Mouse (Mus musculus) c-Kit-positive CD71-positive TER-119-positive erythroid progenitor cells, embryonic 14.5 days (primary cell): ENCODE measurements at regions not wholly inside any gene's neighbourhood (a gene's known extent, or its start where the extent isn't known, plus 50 kb on each side); places are given as distances from the start of the nearest gene placed in this dataset.

Source experiments
- DNase-seq: peaks from one replicate; pipeline ENCODE4 v3.0.0-alpha.2; 2013; ENCODE audit warnings: low spot score

DNA sequence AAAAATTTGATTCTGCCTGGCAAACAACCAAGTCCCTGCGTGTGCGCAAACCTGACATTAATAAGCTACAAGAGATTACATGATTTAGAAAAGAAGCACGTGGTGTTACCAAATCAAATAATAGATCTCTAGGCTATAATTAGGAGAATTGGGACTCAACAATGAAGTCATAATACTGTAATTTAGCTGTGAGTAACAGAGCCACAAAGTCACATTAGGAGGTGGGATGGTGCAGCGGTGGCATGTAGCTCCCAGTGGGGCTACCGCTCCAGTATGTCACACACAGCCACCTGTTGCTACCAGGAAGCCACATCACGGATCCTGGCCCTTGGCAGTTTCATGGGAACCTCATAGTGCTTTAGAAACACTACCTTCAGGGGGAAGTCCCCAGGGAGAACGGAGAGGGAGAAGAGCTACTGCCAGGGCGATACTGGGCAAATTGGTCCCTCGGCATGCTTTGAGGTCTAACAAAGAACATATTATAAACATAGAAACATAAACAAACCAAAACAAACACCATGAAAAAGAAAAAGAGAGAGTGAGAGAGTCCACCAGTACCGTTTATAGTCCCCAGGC, 551.2 kb downstream of the Insc start:
- DNase-seq = no peak

DNA sequence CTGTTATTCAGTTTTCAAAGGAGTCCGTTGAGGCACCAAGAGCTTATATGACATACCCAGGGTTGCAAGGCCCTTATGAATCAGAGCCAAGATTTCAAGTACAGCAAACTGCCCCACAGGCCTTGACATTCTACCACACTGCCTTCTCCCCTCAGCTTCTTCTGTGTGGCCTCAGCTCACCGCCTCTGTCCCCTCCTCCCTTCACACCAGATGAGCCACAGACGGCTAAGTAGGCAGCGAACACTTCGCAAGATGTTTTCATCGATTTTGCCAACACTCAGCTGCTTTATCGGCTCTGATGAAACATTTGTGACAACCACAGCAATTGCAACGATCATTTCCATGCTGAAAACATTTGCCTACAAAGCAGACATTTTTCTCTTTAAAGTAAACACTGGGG, 556.7 kb downstream of the Insc start:
- DNase-seq = no peak

DNA sequence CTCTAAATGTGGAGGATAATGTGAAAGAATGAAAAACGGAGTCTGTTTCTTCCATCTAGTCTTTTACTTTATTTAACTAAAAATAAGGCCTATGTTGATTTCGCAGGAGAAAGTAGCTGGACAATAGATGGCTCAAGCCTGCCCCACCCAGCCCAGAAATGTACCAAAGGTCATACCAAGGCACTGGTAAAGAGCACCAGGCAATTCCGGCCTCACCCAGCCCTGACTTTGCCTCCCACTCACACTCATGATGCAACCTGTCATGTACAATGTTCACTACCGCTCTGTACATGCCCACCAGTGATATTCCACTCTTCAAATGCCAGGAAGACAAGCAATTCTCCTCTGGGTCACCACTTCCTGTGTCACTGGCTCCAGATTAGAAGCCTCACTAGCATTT, 564.9 kb downstream of the Insc start:
- DNase-seq = no peak

DNA sequence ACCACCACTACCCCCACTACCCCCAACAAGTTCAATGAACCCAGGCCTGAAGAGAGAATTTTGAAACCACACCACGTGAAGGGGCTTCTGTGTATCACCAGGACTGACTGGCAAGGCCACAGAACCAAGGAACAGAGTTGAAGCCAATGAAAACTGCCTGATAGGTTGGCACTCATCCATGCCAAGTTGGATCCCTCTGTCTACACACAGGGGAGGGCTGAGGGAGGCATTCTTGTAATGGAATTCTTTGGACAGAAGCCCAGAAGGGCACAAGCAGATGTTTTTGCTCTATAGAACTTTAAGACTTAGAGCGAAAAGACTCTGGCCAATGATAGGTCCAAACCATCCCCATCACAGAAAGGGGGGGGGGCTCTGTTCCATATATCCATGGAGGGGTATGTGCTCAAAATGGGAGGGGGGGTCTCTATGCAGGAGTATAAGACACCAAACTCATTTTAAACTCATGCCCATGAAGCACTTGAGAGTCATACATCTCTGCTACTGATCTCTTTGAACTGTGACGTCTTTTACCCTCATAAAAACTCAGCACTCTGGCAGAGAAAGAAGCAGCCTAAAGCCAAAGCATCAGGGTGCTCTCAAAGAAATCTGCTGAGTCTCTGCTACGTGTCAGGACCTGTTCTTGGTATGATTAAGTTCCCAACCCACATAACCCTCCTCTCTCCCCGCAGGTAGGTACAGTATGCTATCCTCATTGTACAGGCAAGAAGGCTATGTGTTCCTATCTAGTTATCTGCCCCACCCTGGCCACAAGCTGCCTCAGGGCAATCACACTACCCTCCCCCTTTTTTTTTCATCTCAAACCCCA, 567.1 kb downstream of the Insc start:
- no peak for DNase-seq

DNA sequence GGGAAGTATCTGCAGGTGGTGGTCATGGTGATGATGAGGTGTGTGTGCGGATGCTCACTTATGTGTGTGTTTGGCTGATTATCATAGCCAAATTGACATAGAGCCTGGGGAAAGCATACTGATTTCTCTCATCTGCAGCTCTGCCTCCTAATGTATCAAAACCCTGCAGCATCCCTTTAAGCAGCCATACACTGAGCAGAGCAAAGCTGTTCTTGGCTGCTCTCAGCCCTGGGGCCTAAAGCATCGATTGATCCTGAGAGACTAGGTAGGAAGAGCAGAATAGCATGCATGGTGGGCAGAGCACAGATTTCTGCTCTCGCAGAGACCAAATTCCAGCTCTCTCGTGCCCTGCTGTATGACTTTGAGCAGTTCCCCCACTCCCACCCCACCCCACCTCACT, 576.0 kb downstream of the Insc start:
- no peak for DNase-seq

DNA sequence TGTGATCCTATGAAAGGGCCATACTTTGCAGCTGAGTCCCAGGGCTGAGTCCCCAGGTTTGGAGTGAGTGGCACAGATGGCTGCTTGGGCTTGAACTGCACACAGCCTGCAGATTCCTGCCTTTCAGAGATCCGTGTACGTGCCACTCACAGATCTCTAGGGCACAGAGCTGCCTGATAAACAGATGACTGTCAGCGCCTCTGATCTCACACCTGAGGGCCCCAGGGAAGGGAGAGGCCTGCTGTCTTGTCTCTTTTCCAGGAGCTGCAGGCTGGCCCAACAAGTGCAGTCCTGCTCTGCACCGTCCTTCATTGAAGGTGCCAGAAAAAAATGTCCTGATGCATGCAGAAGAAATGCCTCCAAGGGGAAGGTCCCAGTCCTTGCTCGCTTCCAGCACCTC, 579.5 kb downstream of the Insc start:
- no peak for DNase-seq

DNA sequence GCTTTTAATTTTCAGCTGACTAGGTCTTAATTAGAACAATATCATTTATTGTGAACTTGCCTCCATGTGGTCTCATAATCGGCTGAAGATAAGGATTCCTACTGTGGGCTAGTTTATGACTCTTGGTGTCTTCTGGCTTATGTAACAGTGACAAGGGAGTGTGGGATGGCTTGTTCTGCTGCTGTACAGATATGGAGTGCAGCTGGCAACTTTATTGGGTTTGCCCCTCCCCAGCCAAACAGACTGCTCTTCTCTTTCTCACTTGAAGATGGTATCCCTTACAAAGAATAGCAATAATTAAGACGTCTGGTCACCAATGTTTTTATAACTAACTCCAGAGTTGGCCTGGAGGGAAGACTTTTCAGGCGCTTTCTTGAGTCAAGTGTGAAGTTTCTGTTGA, 584.8 kb downstream of the Insc start:
- no peak for DNase-seq

DNA sequence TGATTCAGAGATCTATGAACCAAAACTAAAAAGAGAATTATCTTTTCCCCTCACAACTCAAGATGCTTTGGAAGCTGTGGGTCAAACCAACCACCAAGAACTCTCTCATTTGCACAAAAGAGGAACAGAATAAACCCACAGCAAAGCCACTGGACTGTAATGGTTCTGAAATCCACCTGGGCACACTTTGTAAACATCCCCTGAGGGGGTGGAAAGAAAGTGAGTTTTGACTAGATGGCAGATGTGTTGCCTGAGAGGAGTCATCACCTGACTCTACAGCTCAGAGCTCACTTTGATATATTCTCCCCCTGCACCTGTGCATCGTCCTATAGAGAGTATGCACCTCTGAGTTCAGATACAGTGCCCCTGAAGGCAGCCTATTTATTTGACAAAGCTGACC, 588.2 kb downstream of the Insc start:
- DNase-seq = no peak

DNA sequence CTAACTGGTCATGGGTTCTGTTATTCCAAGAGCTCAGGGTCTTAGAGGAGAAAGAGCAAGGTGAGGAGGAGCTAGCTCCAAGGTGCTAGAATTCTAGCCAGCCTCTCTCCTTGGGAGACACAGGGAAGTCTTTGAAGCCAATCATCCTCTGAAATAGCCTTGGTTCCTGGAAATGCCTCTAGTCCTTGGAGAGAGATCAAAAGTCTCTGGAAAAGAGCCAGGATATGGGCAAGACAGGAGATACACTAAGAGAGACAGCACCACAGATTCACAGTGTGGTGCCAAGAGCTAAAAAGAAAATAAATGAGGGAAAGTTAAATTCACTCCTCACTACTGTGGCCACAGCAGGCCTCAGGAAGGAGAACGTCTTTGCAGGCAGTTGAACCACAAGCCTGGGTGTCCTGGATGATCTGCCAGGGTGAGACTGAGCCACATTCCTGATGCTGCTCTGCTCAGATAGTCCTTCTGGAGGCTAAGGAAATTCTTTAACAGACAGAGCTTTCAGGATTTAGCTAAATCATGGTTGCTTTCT, 589.6 kb downstream of the Insc start:
- no peak for DNase-seq

DNA sequence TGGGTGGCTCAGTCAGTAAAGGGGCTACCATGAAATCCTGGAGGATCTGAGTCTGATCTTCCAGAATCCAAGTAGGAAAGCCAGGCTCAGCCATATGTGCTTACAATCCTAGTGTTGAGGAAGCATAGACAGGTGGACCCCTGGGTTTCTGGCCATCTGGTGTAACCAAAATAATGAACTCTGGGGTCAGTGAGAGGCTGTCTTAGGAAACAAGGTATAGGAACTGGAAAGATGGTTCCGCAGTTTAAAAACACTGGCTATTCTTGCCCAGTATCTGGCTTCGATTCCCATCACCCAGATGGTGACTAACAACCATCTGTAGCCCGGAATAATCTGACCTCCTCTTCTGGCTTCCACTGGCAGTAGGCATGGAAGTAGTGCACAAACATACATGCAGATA, 591.6 kb downstream of the Insc start:
- no peak for DNase-seq

DNA sequence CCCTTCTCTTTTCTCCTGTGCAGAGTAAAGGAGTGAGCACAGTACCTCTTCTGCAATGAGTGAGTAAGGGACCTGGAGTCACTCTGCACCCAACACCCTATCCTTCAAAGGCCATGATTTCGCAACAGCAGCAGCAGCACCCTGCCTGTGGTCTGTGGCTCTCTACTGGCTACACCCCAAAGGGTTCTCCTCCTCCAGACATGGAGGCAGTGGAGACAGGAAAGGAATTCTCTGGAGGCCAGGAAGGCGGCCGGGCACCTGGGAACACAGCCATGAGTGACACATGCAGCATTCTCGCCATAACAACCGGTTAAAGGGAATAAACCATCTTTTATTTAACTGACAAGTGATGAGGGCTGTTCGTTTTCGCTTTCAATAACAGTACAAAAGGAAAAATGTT, 596.7 kb downstream of the Insc start:
- no peak for DNase-seq

DNA sequence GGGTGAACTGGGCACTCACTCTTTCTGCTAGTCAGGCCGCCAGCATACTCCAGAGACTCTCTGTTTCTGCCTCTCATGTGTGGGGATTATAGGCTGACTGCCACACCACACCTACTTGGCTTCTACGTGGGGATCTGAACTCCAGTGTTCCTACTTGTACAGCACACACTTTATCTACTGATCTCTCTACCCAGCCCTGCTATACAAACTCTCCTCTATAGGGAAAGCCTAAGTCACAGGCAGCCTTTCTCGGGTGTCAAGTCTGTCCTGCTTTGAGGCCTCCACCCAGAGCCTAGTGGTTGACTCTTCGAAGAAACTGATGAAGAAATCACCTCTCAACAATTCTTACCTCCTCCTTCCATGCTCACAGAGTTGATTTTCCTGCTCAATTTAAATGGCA, 597.5 kb downstream of the Insc start:
- no peak for DNase-seq

DNA sequence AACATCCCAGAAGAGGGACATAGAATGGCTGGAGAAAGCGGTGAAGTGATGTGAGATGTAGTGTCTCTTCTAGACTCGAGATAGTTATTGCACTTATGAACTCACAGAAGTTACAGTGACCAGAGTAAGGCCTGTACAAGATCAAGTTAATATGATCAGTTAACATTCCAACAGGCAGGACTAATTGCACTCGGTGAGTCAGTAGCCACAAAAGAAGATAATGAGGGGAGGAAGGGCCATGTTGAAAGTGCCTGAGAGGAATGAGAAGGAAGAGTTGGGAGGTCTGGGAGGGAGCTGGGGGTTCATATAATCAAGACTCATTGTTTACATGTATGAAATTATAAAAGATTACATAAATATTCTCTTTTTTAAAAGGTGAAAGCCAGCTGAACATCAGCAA, 602.3 kb downstream of the Insc start:
- DNase-seq = no peak

DNA sequence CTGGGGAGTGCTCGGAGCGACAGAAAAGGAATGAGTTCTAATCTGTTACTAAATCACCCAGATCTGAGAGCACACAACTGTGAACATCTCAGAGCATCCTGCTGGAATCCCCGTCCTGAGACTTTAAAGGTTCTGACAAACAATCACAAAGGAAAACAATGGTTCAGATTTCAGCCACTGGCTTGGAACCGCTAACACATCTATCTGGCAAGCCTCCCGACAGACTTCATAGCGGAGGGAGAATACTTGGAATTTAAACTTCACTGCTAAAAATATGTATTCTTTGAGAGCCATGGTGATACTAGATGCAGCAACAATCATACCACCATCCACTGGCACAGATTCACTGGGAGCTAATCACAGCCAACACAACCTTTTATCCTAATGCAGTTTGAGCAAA, 615.2 kb downstream of the Insc start:
- DNase-seq = no peak

DNA sequence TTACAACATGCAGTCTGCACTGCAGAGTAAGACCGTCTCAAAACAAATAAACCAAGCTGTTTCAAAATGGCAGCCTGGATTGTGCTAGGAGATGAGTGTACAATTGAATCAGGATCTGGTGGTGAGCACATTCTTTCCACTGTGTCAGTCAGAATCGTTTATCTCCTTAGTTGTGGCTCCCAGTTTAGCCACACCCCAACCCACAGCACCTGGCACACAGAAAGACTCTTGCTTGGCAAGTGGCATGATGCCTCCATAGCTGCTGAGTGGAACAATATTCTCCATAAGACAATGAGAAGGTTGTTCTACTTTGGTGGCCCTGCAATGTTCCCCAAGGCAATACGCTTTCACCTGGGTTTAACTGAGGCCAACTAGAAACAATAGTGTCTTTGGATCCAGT, 616.6 kb downstream of the Insc start:
- no peak for DNase-seq

DNA sequence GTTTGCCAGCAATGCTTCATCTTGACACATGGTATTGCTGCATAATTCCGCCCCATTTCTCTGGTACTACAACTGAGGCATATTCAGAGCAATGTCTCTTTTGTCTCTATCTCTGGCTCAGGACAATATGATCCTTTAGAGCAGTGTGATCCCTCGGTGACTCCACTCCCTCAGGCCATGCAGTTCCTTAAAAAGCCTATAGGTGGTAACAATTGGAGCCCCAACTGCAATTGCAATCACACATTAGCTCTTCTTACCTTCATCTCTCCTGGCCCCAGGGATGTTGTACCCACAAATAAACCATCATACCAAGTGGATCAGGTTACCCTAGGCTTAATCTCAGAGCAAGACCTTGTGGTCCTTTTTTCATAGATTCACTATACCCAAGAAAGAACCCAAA, 618.6 kb downstream of the Insc start:
- no peak for DNase-seq

DNA sequence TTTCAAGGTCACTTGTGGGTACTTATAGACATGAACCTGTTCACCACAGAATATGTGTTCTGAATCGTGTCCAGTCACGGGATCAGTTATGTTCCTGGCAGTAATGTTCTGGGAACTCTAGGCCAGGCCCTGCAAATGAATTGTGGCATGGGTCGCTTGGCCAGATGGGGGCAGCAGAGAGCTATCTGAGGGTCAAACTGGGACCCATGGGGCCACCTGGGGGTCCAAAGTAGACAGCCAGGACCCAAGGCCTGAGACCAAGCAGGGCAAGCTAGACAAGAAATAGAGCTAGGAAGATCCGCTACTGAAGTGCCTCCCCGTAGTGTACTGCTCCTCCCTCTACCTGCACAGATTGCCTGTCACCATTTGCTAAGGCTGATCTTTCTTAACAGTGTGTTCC, 623.4 kb downstream of the Insc start:
- DNase-seq = peak; percentile 15

DNA sequence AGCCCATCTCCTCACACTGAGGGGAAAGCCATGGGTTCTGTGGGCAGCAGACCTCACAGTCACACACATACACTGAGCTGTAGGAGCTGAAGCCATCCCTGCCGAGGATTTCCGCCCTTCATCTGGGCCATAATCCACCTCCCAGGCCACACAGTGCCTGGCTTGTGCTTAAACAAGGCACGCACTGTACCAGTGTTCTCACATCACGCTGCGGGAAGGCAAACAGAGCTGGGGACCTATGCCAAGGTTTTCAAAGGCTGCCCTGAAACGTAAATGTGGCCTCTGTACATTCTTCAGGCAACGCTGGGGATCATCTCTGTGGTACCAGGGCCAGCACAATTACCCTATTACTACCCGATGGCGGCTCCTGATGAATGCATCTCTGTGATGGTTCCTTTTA, 627.6 kb downstream of the Insc start:
- no peak for DNase-seq

DNA sequence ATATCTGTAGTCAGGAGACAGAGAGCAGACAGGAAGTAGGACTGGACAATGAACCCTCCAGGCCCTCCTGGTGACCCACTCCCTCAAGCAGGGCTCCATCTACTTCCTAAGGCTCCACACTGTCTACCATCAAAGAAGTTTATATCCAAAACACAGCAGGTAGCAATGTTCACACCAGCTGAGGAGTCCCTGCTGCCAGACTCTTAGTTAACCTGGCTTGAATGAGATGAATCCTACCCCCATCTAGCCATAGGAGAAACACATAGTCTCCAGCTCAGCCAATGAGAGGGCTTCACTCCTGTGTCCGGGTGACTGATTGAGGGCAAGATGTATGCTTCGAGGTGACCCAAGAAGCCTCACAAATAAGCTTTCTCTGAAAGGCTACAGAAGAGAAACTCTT, 629.4 kb downstream of the Insc start:
- no peak for DNase-seq

DNA sequence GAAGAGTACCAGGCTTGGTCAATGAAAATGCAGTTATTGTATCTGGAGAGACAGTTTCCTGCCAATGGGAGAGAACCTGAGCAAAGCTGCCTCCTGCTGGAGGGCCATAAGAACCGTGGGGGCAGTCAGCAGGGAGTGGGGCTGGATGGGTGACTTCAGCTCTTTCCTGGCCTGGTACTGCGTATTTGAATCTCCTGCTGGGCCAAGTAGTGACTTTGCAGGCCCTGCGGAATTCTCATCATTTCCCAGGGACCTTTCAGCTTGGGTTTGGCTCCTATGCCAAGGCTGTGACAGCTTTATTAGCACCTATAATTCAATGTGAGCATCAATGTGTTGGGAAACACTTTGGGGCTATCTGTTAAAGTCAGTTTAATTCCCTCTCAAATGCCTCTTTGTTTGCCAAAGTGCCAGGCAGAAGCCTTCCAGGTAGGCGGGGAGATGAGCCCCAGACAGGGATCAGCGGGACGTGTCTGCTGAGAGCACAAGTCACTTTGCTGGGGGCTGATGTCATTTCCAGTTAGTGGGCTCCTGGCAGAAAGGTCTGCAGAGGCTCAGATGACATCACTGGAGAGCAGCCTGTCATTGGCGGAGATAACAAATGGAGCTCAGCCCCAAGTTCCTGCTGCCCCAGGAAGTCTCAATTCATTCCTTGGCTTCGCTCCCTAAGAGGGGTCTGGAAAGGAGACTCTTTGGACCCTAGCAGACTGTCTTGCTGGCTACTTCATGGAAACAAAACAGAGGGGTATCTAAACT, 630.5 kb downstream of the Insc start:
- no peak for DNase-seq

DNA sequence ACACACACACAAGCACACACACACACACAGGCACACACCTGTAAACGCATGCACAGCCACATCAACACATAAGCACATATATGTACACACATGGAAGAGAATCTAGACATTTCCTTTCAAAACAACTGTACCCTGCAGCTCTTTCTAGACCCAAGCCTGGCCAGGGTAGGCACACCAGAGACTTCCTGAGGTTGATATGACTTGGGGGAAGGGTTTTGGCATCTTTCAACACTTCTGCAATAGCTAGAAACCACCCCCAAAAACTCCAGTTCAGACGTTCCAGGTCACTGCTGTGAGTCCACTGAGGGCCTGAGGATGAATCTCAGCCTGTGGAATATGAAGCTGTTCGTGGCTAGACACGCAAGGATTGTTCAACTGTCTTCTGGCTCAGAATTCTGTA, 632.6 kb downstream of the Insc start:
- no peak for DNase-seq

DNA sequence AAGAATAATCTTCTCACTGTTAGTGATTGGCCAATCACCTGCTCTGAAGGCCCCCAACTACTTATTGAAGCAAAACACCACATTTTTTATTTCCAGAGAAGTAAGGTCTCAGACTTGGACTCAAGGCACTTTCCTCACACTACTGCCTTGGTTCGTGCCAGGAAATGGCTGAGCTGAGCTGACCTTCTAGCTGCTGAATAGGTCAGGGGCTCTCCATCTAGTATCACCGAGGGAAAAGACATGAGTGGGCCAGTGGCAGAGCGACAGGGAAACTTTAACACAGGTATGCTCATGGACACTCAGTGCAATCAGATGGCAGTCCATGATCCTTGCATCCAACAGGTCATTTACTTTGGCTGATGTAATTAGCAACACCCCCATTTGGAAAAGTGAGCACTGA, 635.3 kb downstream of the Insc start:
- no peak for DNase-seq

DNA sequence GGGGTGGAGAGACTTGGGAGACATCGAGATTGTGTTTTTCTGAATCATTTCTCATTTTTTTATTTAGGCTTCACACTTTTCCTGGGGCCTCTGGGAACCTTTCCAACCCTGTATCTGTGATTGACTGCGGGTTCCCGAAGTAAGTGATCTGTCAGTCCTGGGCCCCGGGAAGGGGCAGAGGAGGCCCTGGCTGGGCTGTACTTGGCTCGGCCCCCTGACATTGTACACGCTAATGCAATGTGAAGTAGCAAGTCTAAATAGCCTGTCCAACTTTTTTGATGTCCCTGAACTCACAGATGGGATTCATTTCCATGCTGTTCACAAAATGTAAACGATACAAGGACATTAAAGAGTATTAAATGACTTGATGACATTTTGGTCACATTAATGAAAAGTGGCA, 636.1 kb downstream of the Insc start:
- DNase-seq = no peak
